Mouse (Mus musculus) ovary, adult 10 weeks (tissue): ENCODE data around the gene 4931400O07Rik. TPM values are rescaled to one million over a fixed set of nuclear protein-coding genes. Genes with fewer than 3 reads are reported as not detected.

Experiments
- polyA plus RNA-seq: library from polyadenylated mRNA; stranded (reverse); fragments of 350-450 nt; fragmentation: Illumina TruSeq; extraction: RNeasy Lipid Tissue Mini Kit (QIAGEN cat#74804); gene quantifications from one replicate; pipeline ENCODE4 v1.2.3, GENCODE M21; 2014

4931400O07Rik gene
- not detected for polyA plus RNA-seq

DNA sequence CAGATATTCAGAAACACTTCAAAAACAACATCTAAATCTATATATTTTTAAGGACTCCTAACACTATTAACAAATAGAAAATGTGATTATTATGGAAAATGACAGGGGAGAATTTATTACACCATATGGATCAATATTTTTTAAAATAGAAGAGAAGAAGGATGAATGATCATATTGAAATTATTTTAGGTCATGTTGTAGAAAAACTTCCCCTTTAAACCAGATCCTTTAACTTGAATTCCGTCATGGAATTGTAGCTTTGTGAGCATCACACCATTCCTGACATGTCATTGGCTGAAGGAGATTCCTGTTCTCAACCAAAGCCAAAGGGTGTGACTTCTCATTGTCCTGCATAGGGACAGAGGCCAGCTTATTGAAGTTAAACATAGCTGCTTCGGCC is at the start of gene 4931400O07Rik:
Gene 4931400O07Rik (plus strand): TSS at position 301 of the 400 bp plus-strand sequence.

Other genes with a start within 250 kb of the 4931400O07Rik start
- not detected for gene 4933402E13Rik, start 184.5 kb upstream of the 4931400O07Rik start, polyA plus RNA-seq